Mouse (Mus musculus) spleen, postnatal 10 days (tissue): ENCODE measurements at regions not wholly inside any gene's neighbourhood (a gene's known extent, or its start where the extent isn't known, plus 50 kb on each side); places are given as distances from the start of the nearest gene placed in this dataset.

Experiments used
- DNase-seq, 2 experiments: peaks; one replicate each; pipeline ENCODE4 v3.0.0; 2021 to 2022; ENCODE audit warnings: low spot score in 2 of 2

DNA sequence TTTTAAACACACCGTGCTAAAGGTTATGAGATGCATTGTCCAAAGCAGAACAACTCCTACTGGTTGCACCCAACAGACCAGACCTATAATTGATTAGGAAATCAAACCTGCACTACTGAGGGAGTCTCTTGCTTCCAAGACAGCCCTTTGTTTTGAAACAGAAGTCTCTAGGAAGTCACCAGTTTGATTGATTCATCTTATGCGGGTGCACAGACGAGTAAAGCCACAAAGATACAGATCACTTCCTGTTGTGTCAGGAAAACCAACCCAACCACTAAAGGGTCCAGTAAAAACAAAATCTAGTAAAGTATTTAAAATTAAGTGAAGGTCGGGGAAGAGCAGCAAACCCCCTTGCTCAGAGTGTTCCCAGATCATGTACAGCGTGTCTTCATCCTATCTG is 58.3 kb upstream of the N6amt1 start:
- DNase-seq = no peak

DNA sequence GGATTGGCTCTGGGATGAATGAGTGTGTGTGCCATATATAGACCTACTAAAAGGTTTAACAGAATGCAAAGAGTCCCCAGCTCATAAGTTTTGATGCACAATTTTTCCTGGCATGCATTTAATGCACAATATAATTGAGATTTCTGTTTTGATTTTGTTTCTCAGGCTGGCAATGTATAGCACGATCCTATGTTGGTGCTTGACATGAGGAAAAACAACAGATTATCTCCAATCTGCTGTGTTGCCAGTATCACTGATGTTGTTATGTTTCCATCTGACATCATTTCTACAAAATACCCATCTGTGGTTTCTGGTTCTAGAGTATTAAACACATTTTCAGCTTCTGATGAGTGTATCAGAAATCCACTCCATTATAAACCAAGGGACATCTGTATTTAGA is 61.2 kb upstream of the N6amt1 start:
- no peak for DNase-seq

DNA sequence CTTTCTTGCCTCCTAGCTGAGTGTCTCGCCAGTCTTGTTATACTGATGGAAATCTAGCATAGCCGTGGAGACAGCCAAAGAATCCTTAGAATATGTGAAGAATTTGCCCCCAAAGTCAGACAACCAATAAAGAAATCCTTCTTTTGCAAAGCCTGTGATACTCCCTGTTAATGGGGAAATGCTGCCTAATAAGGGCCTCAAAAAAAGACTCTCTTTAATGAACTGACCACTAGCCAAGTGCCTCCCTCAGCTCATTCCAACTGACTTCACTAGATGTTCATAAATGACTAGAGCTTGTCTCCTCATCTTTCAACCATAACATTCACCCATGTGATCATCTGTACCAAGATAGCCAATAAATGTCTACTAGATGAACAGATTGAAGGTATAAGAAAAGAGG is 62.3 kb upstream of the N6amt1 start:
- no peak for DNase-seq

DNA sequence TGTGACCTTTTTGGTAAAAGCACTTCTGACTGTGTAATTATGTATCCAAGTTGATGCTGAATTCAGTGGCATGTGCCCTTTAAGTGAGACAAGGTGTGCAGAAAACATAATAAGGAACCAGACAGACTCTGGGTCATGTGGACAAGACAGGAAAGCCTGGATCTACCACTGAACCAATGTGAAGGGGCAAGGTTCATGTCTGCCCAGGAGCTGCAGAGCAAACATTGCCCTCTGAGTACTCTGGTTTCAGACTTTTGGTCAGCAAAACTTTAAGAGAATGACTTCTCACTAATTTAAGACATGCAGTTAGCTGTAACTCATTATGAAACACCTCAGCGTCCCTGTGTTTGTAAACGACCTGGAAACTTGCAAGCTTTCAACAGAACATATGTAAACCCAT is 68.3 kb upstream of the N6amt1 start:
- no peak for DNase-seq

DNA sequence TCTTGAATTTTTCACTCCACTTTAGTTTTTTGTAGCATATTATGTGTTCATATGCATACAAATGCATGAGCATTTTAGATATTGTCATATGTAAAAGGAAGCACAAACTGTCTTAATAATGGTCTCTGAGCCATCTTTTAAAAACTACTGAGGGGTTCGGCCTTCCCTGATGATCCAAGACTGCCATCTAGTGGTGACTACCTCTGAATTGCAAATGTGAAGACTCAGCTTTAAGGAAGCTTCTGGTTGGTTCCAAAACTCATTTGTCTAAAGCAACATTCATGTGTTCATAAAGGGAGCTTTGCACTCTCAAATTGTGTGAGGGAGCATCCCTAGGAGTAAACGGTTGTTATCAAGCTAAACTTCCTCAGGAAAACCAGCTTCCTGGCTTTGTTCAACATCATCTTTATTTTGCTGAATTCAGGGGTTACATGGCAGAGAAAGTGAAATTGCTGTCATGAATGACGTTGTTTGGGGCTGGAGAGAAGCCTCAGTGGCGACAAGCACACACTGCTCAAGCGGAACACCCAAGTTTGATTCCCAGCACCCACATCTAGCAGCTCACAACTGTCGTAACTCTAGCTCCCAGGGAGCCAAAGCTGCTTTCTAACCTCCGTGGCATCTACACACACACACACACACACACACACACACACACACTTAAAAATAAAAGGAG is 69.0 kb upstream of the N6amt1 start:
- no peak for DNase-seq

DNA sequence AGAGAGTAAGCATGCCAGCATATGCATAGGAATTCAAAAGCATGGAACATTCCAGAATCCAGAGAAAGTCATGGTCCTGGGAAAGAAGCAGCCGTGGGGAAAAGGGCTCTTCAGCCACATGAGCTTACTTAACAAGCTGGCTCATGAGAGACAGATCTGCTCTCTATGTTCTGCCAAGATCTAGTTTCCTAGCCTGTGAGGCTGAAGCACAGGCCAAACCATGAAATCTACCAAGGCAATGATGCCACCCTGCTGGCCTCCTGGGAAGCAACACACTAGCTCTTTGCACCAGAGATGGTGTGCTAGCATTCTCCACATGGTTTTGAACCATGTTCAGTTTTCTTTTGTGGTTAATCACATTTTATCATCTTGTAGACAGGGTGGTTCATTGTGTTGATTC is 75.5 kb upstream of the N6amt1 start:
- DNase-seq = no peak

DNA sequence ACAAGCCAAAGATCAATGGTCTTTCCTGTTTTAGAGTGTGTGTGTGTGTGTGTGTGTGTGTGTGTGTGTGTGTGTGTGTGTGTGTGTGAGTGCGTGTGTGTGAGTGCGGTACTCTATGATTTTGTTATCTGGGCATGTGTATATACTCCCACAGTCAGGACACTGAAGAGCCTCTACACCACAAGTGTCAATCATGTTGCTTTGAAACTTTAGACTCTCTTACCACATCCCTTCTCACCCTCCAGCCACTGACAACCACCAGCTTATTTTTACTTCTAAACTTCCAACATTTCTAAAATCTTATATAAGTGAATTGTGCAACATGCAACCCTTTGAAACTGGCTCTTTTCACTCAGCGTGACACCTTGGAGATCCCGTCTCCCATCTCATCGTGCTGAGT is 81.6 kb upstream of the N6amt1 start:
- no peak for DNase-seq

DNA sequence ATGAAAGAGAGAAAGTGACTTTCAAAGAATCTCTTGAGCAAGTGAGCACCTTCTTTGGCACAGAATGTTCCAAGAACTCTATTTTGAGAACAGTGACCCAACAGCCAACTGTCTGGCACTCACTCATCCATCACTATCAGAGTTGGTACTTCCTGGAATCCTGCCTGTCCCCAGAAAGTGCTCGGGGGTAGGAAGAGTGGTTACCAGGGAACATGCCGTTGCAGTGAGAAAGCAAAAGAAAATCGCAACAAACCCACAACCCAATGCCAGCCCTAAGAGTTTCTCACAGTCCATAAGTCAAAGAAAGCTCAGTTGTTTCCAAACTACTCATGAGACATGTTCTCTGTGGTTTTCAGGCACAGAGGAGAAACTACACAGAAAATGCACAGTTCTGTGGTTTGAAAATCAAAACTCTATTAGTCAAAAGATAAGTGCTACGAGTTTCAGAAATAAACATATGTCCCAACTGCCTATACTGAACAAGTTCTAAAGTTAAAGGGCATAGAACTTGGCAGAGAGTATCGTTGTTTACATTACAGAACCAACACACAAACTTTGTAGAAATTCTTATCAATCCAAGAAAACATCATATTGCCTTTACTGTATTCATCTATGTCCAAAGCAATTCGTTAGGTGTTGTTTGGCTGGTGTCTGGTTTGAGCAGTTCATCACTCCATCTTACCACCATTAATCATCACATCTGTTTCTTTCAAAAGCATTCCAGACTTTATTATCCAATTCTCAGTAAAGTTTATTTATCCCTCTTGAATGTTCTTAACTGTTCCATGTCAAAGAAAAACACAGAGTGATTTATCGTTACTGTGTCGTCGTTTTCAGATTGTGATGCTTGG is 85.8 kb upstream of the N6amt1 start:
- no peak for DNase-seq

DNA sequence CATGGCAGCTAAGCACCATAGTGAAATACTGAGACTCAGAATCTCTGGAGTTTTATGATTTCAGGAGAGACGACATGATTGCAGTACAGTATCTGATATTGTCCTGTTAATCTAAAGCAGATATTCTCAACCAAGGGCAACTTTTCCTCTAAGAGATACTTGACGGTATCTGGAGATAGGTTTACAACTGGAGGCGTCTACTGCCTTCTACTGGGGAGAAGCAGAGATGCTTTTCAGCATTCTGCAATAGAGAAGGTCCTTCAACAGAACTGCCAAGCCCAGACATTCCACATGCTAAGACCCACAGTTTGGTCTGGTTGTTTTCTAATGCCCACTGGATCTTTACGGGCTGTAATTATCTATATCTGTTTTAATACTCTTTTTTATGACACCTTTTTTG is 86.5 kb upstream of the N6amt1 start:
- no peak for DNase-seq

DNA sequence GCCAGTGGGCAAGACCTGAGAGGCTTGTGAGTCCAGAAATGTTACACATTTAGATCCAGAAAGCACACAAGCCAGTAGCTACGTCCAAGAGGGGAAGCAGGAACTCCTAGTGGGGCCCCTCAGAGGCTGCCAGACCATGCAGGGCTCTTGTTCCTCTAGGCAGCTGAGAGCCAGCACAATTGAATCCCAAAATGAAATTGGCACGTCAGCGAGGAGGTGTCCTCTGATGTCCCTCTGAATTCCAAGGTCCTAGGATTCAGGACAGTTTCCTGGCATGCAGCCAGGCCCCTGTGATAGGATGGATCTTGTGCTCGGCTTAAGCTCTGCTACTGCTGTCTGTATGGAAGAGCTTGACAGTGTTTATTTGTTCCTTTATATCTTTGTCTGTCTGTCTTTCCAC is 90.4 kb upstream of the N6amt1 start:
- DNase-seq = no peak

DNA sequence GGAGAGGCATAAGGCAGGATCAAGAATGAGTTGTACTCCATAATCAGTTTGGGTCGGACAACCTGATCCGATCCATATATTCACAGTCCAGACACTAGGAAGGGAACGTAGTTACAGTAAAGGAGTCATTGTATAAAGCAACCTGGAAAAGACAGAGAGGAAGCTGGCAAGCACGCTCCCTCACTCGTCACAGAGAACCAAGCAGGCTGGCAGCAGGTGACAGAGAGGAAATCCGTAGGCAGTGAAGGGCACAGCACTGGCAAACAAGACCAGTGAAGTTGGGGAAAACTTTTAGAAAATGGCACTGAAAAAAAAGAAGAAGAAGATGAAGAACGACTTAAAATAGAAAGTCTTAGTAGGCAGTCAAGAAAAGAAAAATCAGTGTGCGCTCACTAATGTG is 90.9 kb upstream of the N6amt1 start:
- no peak for DNase-seq

DNA sequence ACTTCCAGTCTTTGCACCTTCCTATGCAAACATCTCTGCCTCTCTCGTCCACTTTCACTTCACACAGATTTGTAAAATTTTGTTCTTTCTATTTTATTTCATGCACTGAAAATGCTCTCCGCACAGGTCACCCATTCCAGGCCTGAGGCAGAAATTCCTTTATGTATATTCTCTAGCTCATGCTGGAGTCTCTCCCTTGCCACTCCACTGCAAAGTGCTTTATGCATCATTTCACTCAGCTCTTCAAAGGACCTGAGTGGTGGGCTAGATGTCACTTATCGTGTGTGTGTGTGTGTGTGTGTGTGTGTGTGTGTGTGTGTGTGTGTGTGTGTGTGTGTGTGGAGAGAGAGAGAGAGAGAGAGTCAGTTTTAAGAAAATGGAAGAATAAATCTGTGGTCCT is 91.5 kb upstream of the N6amt1 start:
- DNase-seq = no peak

DNA sequence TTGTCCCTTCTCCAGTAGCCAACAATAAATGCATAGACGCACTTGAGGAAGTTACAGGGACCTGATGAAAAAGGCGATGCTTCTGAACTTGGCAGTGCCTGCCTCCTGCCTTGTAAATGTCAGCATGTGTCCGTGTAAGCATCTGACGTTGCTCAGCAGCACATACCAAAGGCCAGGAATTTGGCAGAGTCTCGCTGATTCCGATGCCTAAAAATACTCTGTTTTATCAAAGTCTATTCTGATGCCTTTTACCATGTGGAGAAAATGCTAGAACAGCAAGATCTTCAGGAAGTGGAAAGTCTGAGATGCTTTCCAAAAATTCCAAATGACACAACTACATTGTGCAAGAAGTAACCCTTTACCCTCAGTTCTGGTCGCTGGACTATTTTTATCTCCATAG is 92.5 kb upstream of the N6amt1 start:
- no peak for DNase-seq

DNA sequence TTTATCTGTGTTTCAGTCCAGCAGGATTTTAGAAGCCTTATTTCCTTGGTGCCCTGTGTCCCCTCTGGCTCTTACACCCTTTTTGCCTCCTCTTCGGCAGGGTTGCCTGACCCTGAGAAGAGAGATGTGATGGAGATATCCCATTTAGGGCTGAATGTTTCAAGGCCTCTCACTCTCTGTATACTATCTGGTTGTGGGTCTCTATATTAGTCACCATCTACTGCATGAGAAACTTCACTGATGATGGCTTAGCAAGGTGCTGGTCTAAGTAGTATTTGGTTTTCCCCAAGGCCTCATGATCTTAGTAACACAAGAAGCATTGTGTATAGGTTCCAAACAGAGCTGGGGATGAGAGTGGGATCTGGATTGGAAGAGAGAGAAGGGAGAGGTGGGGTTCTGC is 99.2 kb upstream of the N6amt1 start:
- DNase-seq = no peak

DNA sequence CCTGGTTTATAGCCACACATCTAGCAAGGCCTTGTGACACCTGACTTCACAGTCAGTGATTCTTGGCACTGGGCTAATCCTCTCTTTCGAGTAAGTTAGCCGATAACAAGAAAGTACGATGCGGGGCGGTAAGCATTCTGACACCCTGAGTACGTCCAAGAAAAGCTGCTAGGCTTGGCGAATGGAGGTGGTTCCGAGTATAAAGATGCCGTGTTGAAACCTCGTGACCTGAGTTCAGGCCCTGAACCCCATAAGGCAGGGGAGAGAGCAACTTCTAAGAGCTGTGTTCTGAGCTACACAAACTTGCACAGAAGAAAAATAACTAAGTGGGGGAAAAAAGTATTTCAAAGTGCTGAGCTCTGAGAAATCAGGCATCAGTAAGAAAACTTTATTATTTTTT is 103.5 kb upstream of the N6amt1 start:
- DNase-seq = no peak

DNA sequence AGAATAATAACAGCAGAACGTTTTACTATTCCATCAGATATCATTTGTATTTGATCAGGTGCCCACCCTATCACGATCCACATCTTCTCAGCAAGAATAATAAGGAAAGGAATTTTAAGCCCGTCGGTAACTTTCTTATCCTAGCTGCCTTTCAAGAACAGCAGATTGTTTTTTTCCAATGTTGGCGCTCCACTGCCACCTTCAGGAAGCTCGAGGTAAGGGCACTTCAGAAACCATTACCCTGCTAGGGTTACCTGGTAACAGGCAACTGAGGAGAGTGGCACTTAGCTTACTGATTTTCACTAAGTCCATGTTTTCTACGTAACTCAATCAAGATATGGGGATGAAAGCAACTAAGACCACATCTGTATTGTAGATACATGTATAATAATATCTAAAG is 104.1 kb upstream of the N6amt1 start:
- no peak for DNase-seq

DNA sequence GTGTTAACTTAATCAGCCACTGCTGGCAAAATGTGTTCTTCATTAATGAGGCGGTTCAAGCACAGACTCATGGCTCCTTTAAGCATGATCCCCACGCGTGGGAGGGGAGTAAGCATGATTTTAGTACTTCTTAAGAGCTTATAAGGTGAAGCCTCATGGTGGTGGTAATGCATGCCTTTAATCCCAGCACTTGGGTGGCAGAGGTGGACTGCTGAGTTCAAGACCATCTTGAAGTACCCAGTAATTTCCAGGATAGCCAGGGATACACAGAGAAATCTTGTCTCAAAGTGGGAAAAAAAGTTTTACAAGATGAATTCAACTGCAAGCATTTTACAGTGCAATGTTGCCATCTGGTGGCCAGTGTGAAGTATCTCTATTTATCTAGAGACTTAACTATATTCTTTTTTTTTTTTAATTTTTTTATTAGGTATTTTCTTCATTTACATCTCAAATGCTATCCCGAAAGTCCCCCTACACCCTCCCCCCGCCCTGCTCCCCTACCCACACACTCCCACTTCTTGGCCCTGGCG is 105.4 kb upstream of the N6amt1 start:
- DNase-seq = peak in 1 of 2 experiments; percentile 26

DNA sequence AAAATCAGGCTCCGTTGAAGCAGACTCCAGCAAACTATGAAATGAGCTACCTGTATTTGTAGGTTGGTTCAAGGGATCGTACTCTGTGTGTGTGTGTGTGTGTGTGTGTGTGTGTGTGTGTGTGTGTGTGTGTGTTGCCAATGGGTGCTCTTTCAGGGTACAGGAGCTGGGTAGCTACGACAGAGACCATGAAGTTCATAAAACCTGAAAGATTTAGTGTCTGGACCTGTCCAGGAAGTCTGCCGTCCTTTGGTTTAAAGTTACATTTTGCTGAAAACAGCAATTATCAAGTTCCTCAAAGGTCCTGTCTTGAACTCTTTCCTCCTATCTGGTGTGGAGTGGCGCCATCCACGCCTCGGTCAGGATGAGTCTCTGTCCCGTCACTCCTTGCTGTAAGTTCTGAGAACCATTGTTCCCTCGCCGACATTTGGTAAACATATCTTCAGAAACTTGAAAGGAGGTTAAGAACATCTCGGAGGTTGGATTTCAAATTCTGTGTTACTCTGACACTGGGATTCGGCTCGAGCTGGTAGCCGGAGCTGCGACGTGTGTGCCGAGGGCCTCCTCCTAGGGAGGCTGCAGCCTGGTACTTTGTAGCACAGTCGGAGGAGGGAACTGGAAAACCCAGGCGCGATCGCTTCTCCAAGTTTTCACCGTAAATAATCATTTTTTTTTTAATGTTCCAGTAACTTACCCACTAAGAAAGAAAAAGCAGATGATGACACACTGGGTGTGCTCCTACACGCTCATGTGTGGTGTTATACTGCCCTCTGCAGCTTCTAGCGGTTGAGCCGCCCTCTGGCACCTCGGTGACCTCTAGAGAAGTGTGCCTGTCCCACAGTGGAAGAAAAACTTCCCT is 107.8 kb upstream of the N6amt1 start:
- no peak for DNase-seq

DNA sequence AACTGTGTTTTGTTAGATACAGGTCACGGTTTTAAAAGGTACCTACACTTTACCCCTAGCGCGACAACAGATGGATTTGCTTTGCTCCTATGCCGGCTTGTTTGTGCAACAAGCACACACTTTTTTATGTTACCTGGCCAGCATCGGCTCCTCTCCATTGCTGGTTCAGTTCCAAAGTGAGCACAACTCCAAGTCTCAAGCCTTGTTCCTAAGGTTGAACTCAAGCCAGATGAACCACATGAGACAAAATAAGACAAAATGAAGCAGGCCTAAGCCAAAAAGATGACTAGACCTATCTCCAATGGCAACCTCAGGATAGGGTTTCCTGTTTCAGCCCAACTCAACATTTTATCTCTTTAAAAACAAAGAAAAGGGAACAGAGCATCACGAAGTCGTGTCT is 108.5 kb upstream of the N6amt1 start:
- DNase-seq = no peak

DNA sequence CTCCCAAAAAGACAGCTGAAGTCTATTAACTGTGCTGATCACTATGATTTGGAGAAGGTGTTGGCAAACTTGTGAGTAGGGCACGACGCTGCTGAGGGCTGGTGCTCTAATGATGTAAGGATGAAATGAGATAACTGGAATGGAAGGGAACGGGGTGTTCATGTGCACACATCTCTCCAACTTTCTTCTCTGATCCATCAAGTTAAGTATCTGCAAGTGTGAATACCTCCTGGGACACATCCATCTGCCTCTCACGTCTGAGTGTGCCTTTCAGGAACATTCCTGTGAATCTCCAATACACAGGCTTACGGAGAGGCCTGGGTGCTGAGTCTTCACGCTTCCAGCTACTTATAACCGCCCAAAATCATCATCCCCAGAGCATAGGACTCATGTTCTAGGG is 112.0 kb upstream of the N6amt1 start:
- DNase-seq = no peak

DNA sequence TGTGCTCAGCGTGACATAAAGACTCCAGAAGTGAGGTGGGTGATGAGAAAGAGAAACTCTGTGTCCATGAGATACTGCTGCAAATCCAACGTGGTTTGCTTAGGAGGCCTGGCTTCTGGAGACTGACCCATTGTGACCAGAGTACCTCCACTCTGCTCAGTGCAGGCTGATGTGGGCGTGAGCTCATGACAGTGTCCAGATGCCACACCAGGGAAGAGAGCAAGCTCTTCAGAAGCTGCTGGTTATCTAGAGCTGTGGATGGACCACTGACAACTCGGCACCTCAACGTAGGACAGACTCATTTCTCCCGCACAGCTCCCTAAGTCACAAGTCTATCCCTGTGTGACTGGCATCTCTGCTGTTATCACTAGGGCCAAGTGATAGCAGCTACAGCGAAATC is 114.9 kb upstream of the N6amt1 start:
- DNase-seq = no peak

DNA sequence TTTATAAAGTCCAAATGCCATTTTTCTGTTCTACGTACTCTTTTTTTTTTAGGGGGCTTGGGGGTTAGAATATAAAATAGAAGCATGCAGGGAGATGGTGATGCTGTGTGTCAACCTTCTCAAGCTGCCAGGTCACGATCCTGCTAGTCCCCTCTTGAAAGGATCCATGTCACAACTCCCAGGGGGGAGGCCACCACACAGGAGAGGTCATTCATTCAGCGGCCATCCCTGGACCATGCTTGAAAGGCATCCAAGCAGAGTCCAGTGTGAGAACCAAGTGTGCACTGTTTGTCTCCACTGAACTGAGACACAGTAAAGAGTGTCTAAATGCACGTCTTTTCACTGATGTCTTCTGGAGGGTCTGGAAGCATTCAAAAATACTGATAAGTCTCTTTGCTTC is 119.8 kb upstream of the N6amt1 start:
- DNase-seq = no peak
